23 mouse cellular contexts compared by ENCODE assay signal in the genomic region with DNA sequence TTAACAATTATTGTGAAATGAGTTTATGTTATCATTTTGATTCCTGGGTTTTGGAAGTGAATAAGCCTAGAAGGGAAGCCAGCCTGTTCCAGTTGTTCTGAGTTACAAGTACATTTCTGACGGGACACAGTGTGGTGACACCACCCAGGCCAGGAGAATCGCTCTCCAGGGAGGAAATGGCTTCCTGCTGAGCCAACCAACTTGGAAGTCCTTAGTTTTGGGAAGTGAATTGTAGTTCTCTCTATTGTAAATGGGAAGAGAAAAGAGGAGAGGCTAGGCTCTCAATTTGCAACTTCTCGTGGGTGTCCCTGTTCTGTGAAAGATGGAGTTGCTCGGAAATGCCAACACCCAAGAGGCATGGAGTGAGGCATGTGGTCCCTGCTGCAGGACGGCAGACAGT.
DNase-seq lines count a peak whose midpoint lies in the region; TF ChIP-seq lines count a peak whose summit lies in the region.
"Had no signal": no experiment of that assay in that cellular context is flagged by ENCODE, and none has a peak within 500 bp of the region (broad histone marks: within the 10 kb centered on the region; RNA-seq: fewer than 3 reads in every experiment).

No protein-coding gene starts in this region.

- no peak for TF ChIP-seq CTCF in kidney, adult 2 months (conservative IDR thresholded peaks at IDR 0.05; ENCODE audit: insufficient read depth, insufficient read length, low read depth, low read length)
- TF ChIP-seq CTCF in bone marrow macrophage, adult 2 months (IDR thresholded peaks at IDR 0.05; ENCODE audit: low read depth, low read length) = no peak

- intact Hi-C loops in heart, postnatal 14 days (cut with DNase I) = loop anchor here (10.0 kb wide), 1 partner anchor 465 kb away; a partner anchor contains a TSS

- no peak overlapping the region for H3K27ac ChIP-seq in kidney, adult 2 months (ENCODE audit: insufficient read depth, low read depth, low read length)
- peak overlapping the region; percentile 70 for H3K27ac ChIP-seq in bone marrow macrophage, adult 2 months (ENCODE audit: insufficient read depth, low read depth, low read length)
- H3K27ac ChIP-seq: embryonic facial prominence, embryonic 12.5 days; heart, embryonic 13.5 days; hindbrain, embryonic 10.5 days; kidney, postnatal 0 days; limb, embryonic 12.5 days; midbrain, embryonic 12.5 days; neural tube, embryonic 15.5 days had no signal

- WGBS in kidney, adult 2 months = 67% methylated on average over 5 of the region's 5 CpGs

- no peak overlapping the region for H3K4me3 ChIP-seq in kidney, adult 2 months (ENCODE audit: insufficient read depth, low read depth, low read length)
- no peak overlapping the region for H3K4me3 ChIP-seq in bone marrow macrophage, adult 2 months (ENCODE audit: insufficient read depth, low read length)
- H3K4me3 ChIP-seq: embryonic facial prominence, embryonic 12.5 days; heart, embryonic 13.5 days; hindbrain, embryonic 10.5 days; limb, embryonic 12.5 days; midbrain, embryonic 12.5 days; neural tube, embryonic 15.5 days had no signal

- no peak for TF ChIP-seq POLR2A in kidney, adult 2 months (IDR thresholded peaks at IDR 0.05; ENCODE audit: low read depth, low read length)
- TF ChIP-seq POLR2A in bone marrow macrophage, adult 2 months (IDR thresholded peaks at IDR 0.05; ENCODE audit: borderline replicate concordance, low read depth, low read length) = no peak

- H3K36me3 ChIP-seq in kidney, adult 2 months (ENCODE audit: control insufficient read depth, insufficient read depth, low read length) = no peaks in the 10 kb centered on the region
- H3K36me3 ChIP-seq: embryonic facial prominence, embryonic 12.5 days; heart, embryonic 13.5 days; hindbrain, embryonic 10.5 days; limb, embryonic 12.5 days; midbrain, embryonic 12.5 days; neural tube, embryonic 15.5 days had no signal

- H3K4me1 ChIP-seq in kidney, adult 2 months (ENCODE audit: control insufficient read depth, insufficient read depth, low read length) = no peaks in the 10 kb centered on the region
- peaks cover 35% of the 10 kb centered on the region for H3K4me1 ChIP-seq in bone marrow macrophage, adult 2 months (ENCODE audit: control insufficient read depth, insufficient read depth, low read length)
- H3K4me1 ChIP-seq: embryonic facial prominence, embryonic 12.5 days; neural tube, embryonic 15.5 days had no signal

- DNase-seq in kidney, adult 2 months = peak; percentile 34
- no peak for DNase-seq in kidney, adult 8-10 months
- peak; percentile 11 for DNase-seq in R1 (ENCODE audit: low read depth, low spot score)
- peak; percentile 51 to 61 for DNase-seq in heart, postnatal 14 days
- no peak for DNase-seq in adrenal gland, adult 18-20 months (ENCODE audit: low spot score in 2 of 2)
- no peak for DNase-seq in right cerebral cortex, postnatal 10 days (ENCODE audit: low spot score in 2 of 2)
- DNase-seq in right cerebral cortex, postnatal 25 days = no peak
- DNase-seq: adrenal gland, postnatal 25 days; cerebellum, adult 11-12 months; cerebellum, postnatal 14 days; forebrain, postnatal 0 days; liver, postnatal 0 days; lung, postnatal 10 days; spleen, adult 18-20 months; thymus, postnatal 25 days had no signal

- H3K27me3 ChIP-seq in kidney, adult 2 months (replicated peaks; ENCODE audit: control insufficient read depth, insufficient read depth, low read length) = no peaks in the 10 kb centered on the region
- H3K27me3 ChIP-seq: embryonic facial prominence, embryonic 12.5 days; limb, embryonic 12.5 days; neural tube, embryonic 15.5 days had no signal

Comparison
In these comparisons a context has a peak if more than half of its experiments do, and no peak if none do; other contexts are left out.
1. DNase-seq: peak in kidney, adult 2 months (single experiment), R1 (single experiment) and heart, postnatal 14 days (2 of 2); none in kidney, adult 8-10 months (0 of 2), adrenal gland, adult 18-20 months (0 of 2), right cerebral cortex, postnatal 10 days (0 of 2) and right cerebral cortex, postnatal 25 days (single experiment).